Mouse (Mus musculus): ENCODE measurements at regions not wholly inside any gene's neighbourhood (a gene's known extent, or its start where the extent isn't known, plus 50 kb on each side); places are given as distances from the start of the nearest gene placed in this dataset.

DNA sequence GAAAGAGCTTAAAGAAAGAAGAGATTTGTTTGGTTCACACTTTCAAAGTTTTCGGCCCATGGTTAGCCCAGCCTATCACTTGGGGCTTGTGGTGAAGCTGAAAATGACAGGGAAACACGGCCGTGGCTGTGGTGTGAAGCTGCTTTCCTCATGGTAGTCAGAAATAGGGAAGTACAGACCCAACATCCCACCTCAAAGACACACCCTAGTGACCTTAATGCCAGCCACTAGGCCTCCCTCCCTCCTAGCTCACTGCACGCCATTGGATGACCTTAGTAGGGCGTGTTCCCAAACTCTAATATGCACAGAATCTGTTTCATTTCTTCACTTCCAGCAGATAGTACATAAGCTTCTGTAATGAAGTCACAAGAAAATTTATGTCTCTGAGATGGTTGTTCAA is 93.4 kb upstream of the Nxt1 start:
- Histone ChIP-seq H3K9me3 (no peaks in the 10 kb centered on the region), H3K36me3 (no peaks in the 10 kb centered on the region), H3K27ac (no peak overlapping the region), H3K27me3 (peaks cover 8% of the 10 kb centered on the region; the same call in 1 of the 2 replicates), H3K9ac (no peak overlapping the region), H3K4me1 (no peaks in the 10 kb centered on the region), H3K4me2 (no peak overlapping the region), H3K4me3 (no peak overlapping the region)
- 63% methylated on average over 5 of the region's 5 CpGs for WGBS
- no peak for ATAC-seq (ENCODE audit: insufficient number of reproducible peaks, insufficient read depth, low FRiP score, low TSS enrichment, low read depth)

DNA sequence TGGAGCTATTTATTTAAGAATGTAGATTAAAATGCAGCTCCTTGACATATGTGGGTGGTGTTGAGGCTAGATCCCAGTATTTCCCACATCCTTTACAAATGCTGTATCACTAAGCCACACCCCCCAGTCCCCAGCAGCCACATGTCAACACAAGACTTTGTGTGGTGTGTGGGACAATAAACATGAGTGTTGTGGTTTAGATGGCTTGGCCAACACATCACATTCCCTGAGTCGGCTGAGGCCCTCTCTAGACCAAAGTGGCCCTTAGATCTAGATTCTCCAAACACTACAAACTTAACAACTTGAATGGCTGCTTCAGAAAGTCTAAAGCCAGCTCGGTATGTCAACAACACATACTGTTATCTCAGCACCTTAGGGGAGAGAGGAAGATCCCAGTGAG is 94.2 kb upstream of the Nxt1 start:
- no peak for ATAC-seq (ENCODE audit: insufficient number of reproducible peaks, insufficient read depth, low FRiP score, low TSS enrichment, low read depth)
- no peak overlapping the region for H3K9ac ChIP-seq
- H3K4me2 ChIP-seq: no peak overlapping the region
- 70% methylated on average over 2 of the region's 2 CpGs for WGBS
- H3K27ac ChIP-seq: no peak overlapping the region
- no peaks in the 10 kb centered on the region for H3K9me3 ChIP-seq
- H3K4me3 ChIP-seq: no peak overlapping the region
- H3K4me1 ChIP-seq: no peaks in the 10 kb centered on the region
- H3K27me3 ChIP-seq: peaks cover 8% of the 10 kb centered on the region; the same call in 1 of the 2 replicates
- no peaks in the 10 kb centered on the region for H3K36me3 ChIP-seq

DNA sequence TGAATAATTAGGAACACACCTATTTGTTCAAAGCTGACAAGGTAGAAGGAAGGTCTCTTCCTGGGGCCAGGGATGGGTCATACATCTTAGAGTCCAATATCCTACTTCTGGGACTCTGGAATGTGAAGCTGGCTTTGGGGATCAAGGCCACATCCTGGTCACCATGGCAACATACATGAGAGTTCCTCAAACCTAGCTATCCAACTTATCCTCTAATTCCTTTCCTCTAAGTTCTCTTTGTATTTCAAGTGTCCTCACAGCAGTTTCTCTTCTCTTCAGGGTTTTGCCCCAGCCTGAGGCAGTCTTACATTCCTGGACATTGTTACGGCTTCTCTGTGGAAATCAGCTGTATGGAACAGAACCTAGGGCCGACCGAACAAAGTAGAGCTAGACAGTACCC is 97.0 kb upstream of the Nxt1 start:
- H3K4me1 ChIP-seq: no peaks in the 10 kb centered on the region
- H3K36me3 ChIP-seq: no peaks in the 10 kb centered on the region
- H3K4me3 ChIP-seq: no peak overlapping the region
- no peak overlapping the region for H3K27ac ChIP-seq
- H3K9me3 ChIP-seq: no peaks in the 10 kb centered on the region
- no peak for ATAC-seq (ENCODE audit: insufficient number of reproducible peaks, insufficient read depth, low FRiP score, low TSS enrichment, low read depth)
- peaks cover 8% of the 10 kb centered on the region; the same call in 1 of the 2 replicates for H3K27me3 ChIP-seq
- H3K9ac ChIP-seq: no peak overlapping the region
- H3K4me2 ChIP-seq: no peak overlapping the region
- 65% methylated on average over 3 of the region's 3 CpGs for WGBS

GRCm38 (mm10) chr2:148572165-148572564 is 100.2 kb upstream of the Nxt1 start:
- no peak overlapping the region for H3K9ac ChIP-seq
- no peak overlapping the region for H3K27ac ChIP-seq
- ATAC-seq (ENCODE audit: insufficient number of reproducible peaks, insufficient read depth, low FRiP score, low TSS enrichment, low read depth): no peak
- no peaks in the 10 kb centered on the region for H3K36me3 ChIP-seq
- no peaks in the 10 kb centered on the region for H3K9me3 ChIP-seq
- no peaks in the 10 kb centered on the region for H3K4me1 ChIP-seq
- H3K4me2 ChIP-seq: no peak overlapping the region
- H3K27me3 ChIP-seq: peaks cover 4% of the 10 kb centered on the region; the same call in 1 of the 2 replicates
- 17% methylated on average over 1 of the region's 1 CpGs for whole genome bisulfite sequencing
- H3K4me3 ChIP-seq: no peak overlapping the region

DNA sequence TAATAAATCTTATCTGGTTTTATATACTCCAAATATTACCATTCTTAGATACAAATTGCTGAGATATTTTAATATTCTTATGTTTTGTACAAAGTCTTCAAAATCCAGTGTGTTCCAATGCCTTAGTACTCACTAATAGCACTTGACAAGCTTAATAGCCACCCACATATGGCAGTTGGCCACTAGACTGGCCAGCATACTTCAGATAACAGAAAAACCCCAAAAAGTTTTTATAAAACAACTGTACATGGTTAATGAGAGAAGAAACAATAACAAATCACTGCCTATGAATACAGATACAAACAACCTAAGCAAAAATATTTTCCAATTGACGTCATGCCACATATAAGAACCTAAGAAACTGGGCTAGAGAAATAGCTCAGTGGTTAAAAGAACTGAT is 100.8 kb upstream of the Nxt1 start:
- no peak for ATAC-seq (ENCODE audit: insufficient number of reproducible peaks, insufficient read depth, low FRiP score, low TSS enrichment, low read depth)
- H3K9me3 ChIP-seq: no peaks in the 10 kb centered on the region
- no peak overlapping the region for H3K27ac ChIP-seq
- H3K36me3 ChIP-seq: no peaks in the 10 kb centered on the region
- no peaks in the 10 kb centered on the region for H3K4me1 ChIP-seq
- no peak overlapping the region for H3K4me2 ChIP-seq
- H3K9ac ChIP-seq: no peak overlapping the region
- WGBS: 92% methylated on average over 1 of the region's 1 CpGs
- peaks cover 4% of the 10 kb centered on the region; the same call in 1 of the 2 replicates for H3K27me3 ChIP-seq
- no peak overlapping the region for H3K4me3 ChIP-seq

DNA sequence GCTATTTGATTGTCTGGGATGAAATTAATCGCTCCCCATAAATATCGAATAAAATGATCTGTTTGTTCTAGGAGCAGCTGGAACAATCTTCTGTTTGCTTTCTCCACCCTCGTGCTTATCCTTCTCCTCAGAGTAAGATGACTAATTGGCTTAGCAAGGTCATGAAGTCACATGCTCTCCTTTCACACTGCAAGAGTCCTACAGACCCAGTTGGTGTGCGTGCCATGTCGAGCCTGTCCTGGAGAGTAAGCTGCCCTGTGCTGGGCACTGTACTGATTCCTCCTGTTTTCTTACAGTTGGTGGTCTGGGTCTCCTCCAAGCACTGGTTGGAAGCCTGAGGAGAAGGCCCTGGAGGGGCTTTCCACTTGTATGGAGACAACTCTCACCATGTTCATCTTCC is 101.4 kb upstream of the Nxt1 start:
- H3K4me2 ChIP-seq: no peak overlapping the region
- H3K9ac ChIP-seq: no peak overlapping the region
- H3K4me1 ChIP-seq: no peaks in the 10 kb centered on the region
- H3K27me3 ChIP-seq: peaks cover 4% of the 10 kb centered on the region; the same call in 1 of the 2 replicates
- WGBS: 76% methylated on average over 5 of the region's 5 CpGs
- no peaks in the 10 kb centered on the region for H3K36me3 ChIP-seq
- no peak overlapping the region for H3K27ac ChIP-seq
- no peak overlapping the region for H3K4me3 ChIP-seq
- no peak for ATAC-seq (ENCODE audit: insufficient number of reproducible peaks, insufficient read depth, low FRiP score, low TSS enrichment, low read depth)
- no peaks in the 10 kb centered on the region for H3K9me3 ChIP-seq

- no peaks in the 10 kb centered on the region for H3K9me3 ChIP-seq
- WGBS: 68% methylated on average over 2 of the region's 2 CpGs
- no peak overlapping the region for H3K4me3 ChIP-seq
- H3K4me1 ChIP-seq: no peaks in the 10 kb centered on the region
- no peaks in the 10 kb centered on the region for H3K36me3 ChIP-seq
- no peaks in the 10 kb centered on the region for H3K27me3 ChIP-seq
- ATAC-seq (ENCODE audit: insufficient number of reproducible peaks, insufficient read depth, low FRiP score, low TSS enrichment, low read depth): no peak
- H3K4me2 ChIP-seq: no peak overlapping the region
- no peak overlapping the region for H3K9ac ChIP-seq
- no peak overlapping the region for H3K27ac ChIP-seq
These were observed 104.4 kb upstream of the Nxt1 start for GRCm38 (mm10) chr2:148567930-148568481.

- H3K4me3 ChIP-seq: no peak overlapping the region
These were observed 109.0 kb upstream of the Nxt1 start for GRCm38 (mm10) chr2:148563390-148563789.

GRCm38 (mm10) chr2:148562041-148562440 is 110.4 kb upstream of the Nxt1 start:
- Histone ChIP-seq H3K9me3 (no peaks in the 10 kb centered on the region), H3K4me1 (no peaks in the 10 kb centered on the region), H3K36me3 (no peaks in the 10 kb centered on the region), H3K9ac (no peak overlapping the region), H3K4me2 (no peak overlapping the region), H3K27me3 (no peaks in the 10 kb centered on the region), H3K27ac (no peak overlapping the region), H3K4me3 (no peak overlapping the region)
- 72% methylated on average over 3 of the region's 3 CpGs for WGBS
- ATAC-seq (ENCODE audit: insufficient number of reproducible peaks, insufficient read depth, low FRiP score, low TSS enrichment, low read depth): no peak

More at GRCm38 (mm10) chr2:148563390-148563789, 109.0 kb upstream of the Nxt1 start:
- 72% methylated on average over 3 of the region's 3 CpGs for WGBS
- Histone ChIP-seq H3K9me3 (no peaks in the 10 kb centered on the region), H3K4me1 (no peaks in the 10 kb centered on the region), H3K27ac (no peak overlapping the region), H3K27me3 (no peaks in the 10 kb centered on the region), H3K4me2 (no peak overlapping the region), H3K9ac (no peak overlapping the region), H3K36me3 (no peaks in the 10 kb centered on the region)
- no peak for ATAC-seq (ENCODE audit: insufficient number of reproducible peaks, insufficient read depth, low FRiP score, low TSS enrichment, low read depth)

GRCm38 (mm10) chr2:148560013-148560773 is 112.2 kb upstream of the Nxt1 start:
- H3K9me3 ChIP-seq: no peaks in the 10 kb centered on the region
- H3K4me2 ChIP-seq: no peak overlapping the region
- H3K27ac ChIP-seq: no peak overlapping the region
- WGBS: 78% methylated on average over 4 of the region's 4 CpGs
- no peaks in the 10 kb centered on the region for H3K36me3 ChIP-seq
- ATAC-seq (ENCODE audit: insufficient number of reproducible peaks, insufficient read depth, low FRiP score, low TSS enrichment, low read depth): no peak
- no peaks in the 10 kb centered on the region for H3K27me3 ChIP-seq
- no peak overlapping the region for H3K4me3 ChIP-seq
- H3K4me1 ChIP-seq: no peaks in the 10 kb centered on the region
- H3K9ac ChIP-seq: no peak overlapping the region

DNA sequence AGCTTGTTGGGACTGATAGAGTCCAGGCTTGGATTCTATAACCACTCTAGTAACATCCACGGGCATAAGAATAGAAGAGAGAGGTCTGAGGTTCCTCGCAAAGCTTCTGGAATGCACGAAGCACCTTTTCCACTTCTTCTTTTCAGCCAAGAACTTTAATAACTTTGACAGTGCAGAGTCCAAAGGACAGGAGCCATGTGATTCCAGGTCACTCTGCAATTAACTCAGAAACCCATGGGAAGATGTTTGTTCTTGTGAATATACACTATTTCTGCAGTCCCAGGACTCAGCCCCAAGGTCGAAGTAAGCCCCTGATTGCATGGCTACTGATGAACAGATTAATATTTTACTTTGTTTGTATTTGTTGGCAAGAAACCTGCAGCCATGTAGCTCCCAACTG is 113.0 kb upstream of the Nxt1 start:
- no peak overlapping the region for H3K9ac ChIP-seq
- no peaks in the 10 kb centered on the region for H3K27me3 ChIP-seq
- no peak overlapping the region for H3K4me3 ChIP-seq
- no peaks in the 10 kb centered on the region for H3K9me3 ChIP-seq
- no peaks in the 10 kb centered on the region for H3K36me3 ChIP-seq
- no peak for ATAC-seq (ENCODE audit: insufficient number of reproducible peaks, insufficient read depth, low FRiP score, low TSS enrichment, low read depth)
- no peak overlapping the region for H3K27ac ChIP-seq
- WGBS: 83% methylated on average over 4 of the region's 4 CpGs
- no peak overlapping the region for H3K4me2 ChIP-seq
- no peaks in the 10 kb centered on the region for H3K4me1 ChIP-seq

- Histone ChIP-seq H3K4me3 (no peak overlapping the region), H3K9ac (no peak overlapping the region), H3K36me3 (no peaks in the 10 kb centered on the region), H3K27ac (no peak overlapping the region), H3K27me3 (no peaks in the 10 kb centered on the region), H3K9me3 (no peaks in the 10 kb centered on the region), H3K4me1 (no peaks in the 10 kb centered on the region), H3K4me2 (no peak overlapping the region)
- ATAC-seq (ENCODE audit: insufficient number of reproducible peaks, insufficient read depth, low FRiP score, low TSS enrichment, low read depth): no peak
These were observed 114.0 kb upstream of the Nxt1 start for GRCm38 (mm10) chr2:148558365-148558764.

Measured in embryonic facial prominence, embryonic 13.5 days (tissue).